Mouse (Mus musculus) heart, embryonic 12.5 days (tissue): ENCODE measurements around the gene Dock8. TPM values are rescaled to one million over a fixed set of nuclear protein-coding genes. Genes with fewer than 3 reads are reported as not detected.

ENCODE experiments used
- ATAC-seq: fragments of 200-750 bp; cut with Nextera tagmentation; 2 replicates; pipeline ENCODE4 v1.8.0; 2017; ENCODE audit warnings: moderate TSS enrichment, moderate library complexity; ENCODE audit not compliant: insufficient number of reproducible peaks, low FRiP score
- H3K27ac ChIP-seq: fragments of 300-500 bp; sonication (generic); 2 replicates; pipeline ENCODE4 v1.5.1; 2016; ENCODE audit warnings: mild to moderate bottlenecking, moderate library complexity; ENCODE audit not compliant: poor library complexity, severe bottlenecking
- H3K27me3 ChIP-seq: fragments of 300-500 bp; sonication (generic); replicated peaks from 2 replicates; pipeline ENCODE4 v1.6.1; 2016; ENCODE audit warnings: mild to moderate bottlenecking, moderate library complexity
- H3K36me3 ChIP-seq: fragments of 300-500 bp; sonication (generic); 2 replicates; pipeline ENCODE4 v1.6.1; 2016; ENCODE audit warnings: mild to moderate bottlenecking, moderate library complexity
- H3K4me1 ChIP-seq: fragments of 300-500 bp; sonication (generic); replicated peaks from 2 replicates; pipeline ENCODE4 v1.6.1; 2016; ENCODE audit warnings: mild to moderate bottlenecking
- H3K4me2 ChIP-seq: fragments of 300-500 bp; sonication (generic); 2 replicates; pipeline ENCODE4 v1.6.1; 2016; ENCODE audit warnings: mild to moderate bottlenecking, moderate library complexity
- H3K4me3 ChIP-seq: fragments of 300-500 bp; sonication (generic); 2 replicates; pipeline ENCODE4 v1.5.1; 2016; ENCODE audit warnings: mild to moderate bottlenecking
- H3K9ac ChIP-seq: fragments of 300-500 bp; sonication (generic); 2 replicates; pipeline ENCODE4 v1.6.1; 2016; ENCODE audit warnings: mild to moderate bottlenecking, moderate library complexity
- H3K9me3 ChIP-seq: fragments of 300-500 bp; sonication (generic); replicated peaks from 2 replicates; pipeline ENCODE4 v1.6.1; 2016; ENCODE audit warnings: mild to moderate bottlenecking, moderate library complexity
- WGBS: fragments of 180-500 bp; shearing (Covaris S2); methylation state at CpG from one replicate; pipeline ENCODE4 v1.1.7; 2016; 5-methylcytosine and 5-hydroxymethylcytosine counted together
- polyA plus RNA-seq: library from polyadenylated mRNA; unstranded; fragments of >200 nt; fragmentation: Nextera tagmentation; extraction: Ambion mirVana; gene quantifications from 2 replicates; pipeline ENCODE4 v1.2.1, GENCODE M21; 2016

Gene Dock8
- polyA plus RNA-seq, 1 experiment from 2014 or later = 3.2 TPM

DNA sequence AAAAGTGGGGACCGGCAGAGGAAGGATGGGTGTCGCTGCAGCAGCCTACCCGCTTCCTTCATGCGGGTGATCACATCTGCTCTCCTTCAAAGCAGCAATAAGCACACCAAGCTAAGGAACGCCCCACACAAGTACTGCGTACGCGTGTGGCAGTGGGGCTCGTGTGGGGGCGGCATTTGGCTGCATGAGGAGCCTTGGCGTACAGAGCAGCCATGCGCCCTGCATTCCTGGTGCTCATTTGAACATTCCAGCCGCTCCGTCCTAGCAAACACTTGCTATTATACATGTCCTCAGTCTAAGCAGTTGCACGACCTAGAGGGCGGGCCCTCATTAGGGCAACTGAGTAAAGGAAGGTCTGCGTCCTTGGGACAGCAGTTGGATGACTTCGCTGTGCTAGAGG, 188.3 kb downstream of the Dock8 start:
- Histone ChIP-seq H3K27me3 (no peaks in the 10 kb centered on the region), H3K27ac (no peak overlapping the region), H3K4me3 (no peak overlapping the region), H3K36me3 (no peaks in the 10 kb centered on the region), H3K4me2 (peak overlapping the region; percentile 4; the same call in 1 of the 2 replicates), H3K9ac (no peak overlapping the region), H3K9me3 (no peaks in the 10 kb centered on the region), H3K4me1 (peaks cover 27% of the 10 kb centered on the region)
- ATAC-seq = peak; percentile 22; the same call in 1 of the 2 replicates
- WGBS = 69% methylated on average over 18 of the region's 18 CpGs

DNA sequence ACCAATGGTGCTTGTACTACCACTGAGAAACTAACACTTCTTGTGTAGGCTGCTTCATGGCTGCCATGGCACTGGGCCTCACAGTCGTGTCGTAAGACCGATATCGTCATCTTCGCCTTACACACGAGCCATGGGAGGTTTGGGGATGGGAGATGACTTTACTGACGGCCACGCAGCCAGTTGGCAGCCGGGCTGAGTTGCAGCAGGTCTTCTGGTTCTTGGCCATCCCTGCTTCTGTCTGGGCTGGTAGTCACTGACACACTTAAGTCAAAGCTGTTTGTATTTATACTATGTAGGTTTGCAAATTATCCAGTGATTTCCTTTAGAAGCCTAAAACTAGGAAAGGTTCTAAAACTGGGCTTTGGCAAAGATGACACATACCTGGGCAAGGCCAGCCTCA, 194.4 kb downstream of the Dock8 start:
- Histone ChIP-seq H3K9me3 (no peaks in the 10 kb centered on the region), H3K4me1 (peaks cover 7% of the 10 kb centered on the region; the same call in 1 of the 2 replicates), H3K4me3 (no peak overlapping the region), H3K27me3 (no peaks in the 10 kb centered on the region), H3K9ac (no peak overlapping the region), H3K4me2 (no peak overlapping the region), H3K36me3 (no peaks in the 10 kb centered on the region), H3K27ac (no peak overlapping the region)
- ATAC-seq = no peak
- WGBS = 84% methylated on average over 9 of the region's 9 CpGs

GRCm38 (mm10) chr19:25200081-25200860, 200.9 kb downstream of the Dock8 start:
- Histone ChIP-seq H3K9ac (no peak overlapping the region), H3K4me2 (no peak overlapping the region)
- no peak for ATAC-seq

DNA sequence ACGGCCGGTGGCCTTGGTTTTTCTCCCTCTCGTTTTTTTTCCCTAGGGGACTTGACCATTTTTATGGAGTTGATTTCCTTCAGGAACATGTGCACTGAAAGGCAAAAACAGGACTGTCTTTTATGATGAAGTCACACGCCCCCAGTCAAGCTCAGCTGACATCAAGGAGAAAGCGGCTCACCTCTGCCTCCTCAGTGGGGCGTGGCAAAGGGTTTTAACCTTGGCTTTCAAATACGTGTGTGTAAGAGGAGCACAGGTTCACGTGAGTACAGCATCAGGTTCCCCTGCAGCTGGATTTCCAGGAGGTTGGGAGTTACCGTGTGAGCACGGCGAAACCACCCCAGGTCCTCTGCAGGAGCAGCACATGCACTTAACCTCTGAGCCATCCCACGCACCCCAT, 203.7 kb downstream of the Dock8 start:
- no peaks in the 10 kb centered on the region for H3K36me3 ChIP-seq

More at GRCm38 (mm10) chr19:25200081-25200860, 200.9 kb downstream of the Dock8 start:
- no peak overlapping the region for H3K4me3 ChIP-seq
- no peaks in the 10 kb centered on the region for H3K9me3 ChIP-seq
- WGBS = 44% methylated on average over 13 of the region's 13 CpGs
- no peaks in the 10 kb centered on the region for H3K27me3 ChIP-seq
- peaks cover 22% of the 10 kb centered on the region for H3K4me1 ChIP-seq
- peak overlapping the region; percentile 18; the same call in 1 of the 2 replicates for H3K27ac ChIP-seq
- H3K36me3 ChIP-seq = no peaks in the 10 kb centered on the region

DNA sequence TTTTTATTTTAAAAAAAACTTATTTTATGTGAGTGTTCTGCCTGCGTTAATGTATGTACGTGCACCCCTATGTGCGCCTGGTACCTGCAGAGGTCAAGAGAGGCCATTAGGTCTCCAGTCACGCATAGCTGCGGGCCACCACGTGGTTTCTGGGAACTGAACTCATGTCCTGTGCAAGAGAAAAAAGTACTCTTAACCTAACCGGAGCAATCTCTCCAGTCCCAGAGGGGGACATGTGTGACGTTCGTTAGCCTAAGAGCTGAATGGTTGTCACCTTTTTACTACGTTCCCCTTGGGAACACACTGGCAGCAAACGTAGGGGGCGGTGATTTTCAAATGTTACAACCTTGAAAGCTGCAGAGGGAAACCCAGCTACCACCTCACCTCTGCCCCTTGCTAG, 207.6 kb downstream of the Dock8 start:
- no peaks in the 10 kb centered on the region for H3K9me3 ChIP-seq
- no peaks in the 10 kb centered on the region for H3K36me3 ChIP-seq
- no peak overlapping the region for H3K4me3 ChIP-seq
- H3K27ac ChIP-seq = no peak overlapping the region
- peaks cover 24% of the 10 kb centered on the region for H3K4me1 ChIP-seq
- H3K9ac ChIP-seq = no peak overlapping the region
- H3K4me2 ChIP-seq = no peak overlapping the region
- H3K27me3 ChIP-seq = peaks cover 13% of the 10 kb centered on the region
- ATAC-seq = no peak
- 72% methylated on average over 12 of the region's 12 CpGs for WGBS

More for the DNA sequence above, 203.7 kb downstream of the Dock8 start:
- peaks cover 27% of the 10 kb centered on the region for H3K4me1 ChIP-seq
- 0 out of 2 replicates have a peak, but pooled peaks cover 4% of the 10 kb centered on the region for H3K27me3 ChIP-seq
- H3K27ac ChIP-seq = no peak overlapping the region
- H3K9ac ChIP-seq = no peak overlapping the region
- H3K9me3 ChIP-seq = no peaks in the 10 kb centered on the region
- ATAC-seq = no peak
- WGBS = 82% methylated on average over 12 of the region's 12 CpGs
- no peak overlapping the region for H3K4me2 ChIP-seq
- no peak overlapping the region for H3K4me3 ChIP-seq

- ATAC-seq = no peak
- peak overlapping the region; percentile 37; the same call in 1 of the 2 replicates for H3K9ac ChIP-seq
- H3K9me3 ChIP-seq = no peaks in the 10 kb centered on the region
- peak overlapping the region; percentile 50 for H3K4me2 ChIP-seq
- H3K27ac ChIP-seq = no peak overlapping the region
- peaks cover 13% of the 10 kb centered on the region for H3K27me3 ChIP-seq
- 23% methylated on average over 23 of the region's 23 CpGs for WGBS
- 0 out of 2 replicates have a peak overlapping the region, but pooled peaks have one; percentile 9 for H3K4me3 ChIP-seq
- no peaks in the 10 kb centered on the region for H3K36me3 ChIP-seq
- peaks cover 24% of the 10 kb centered on the region for H3K4me1 ChIP-seq
Measured at GRCm38 (mm10) chr19:25207731-25208361, 208.5 kb downstream of the Dock8 start.

DNA sequence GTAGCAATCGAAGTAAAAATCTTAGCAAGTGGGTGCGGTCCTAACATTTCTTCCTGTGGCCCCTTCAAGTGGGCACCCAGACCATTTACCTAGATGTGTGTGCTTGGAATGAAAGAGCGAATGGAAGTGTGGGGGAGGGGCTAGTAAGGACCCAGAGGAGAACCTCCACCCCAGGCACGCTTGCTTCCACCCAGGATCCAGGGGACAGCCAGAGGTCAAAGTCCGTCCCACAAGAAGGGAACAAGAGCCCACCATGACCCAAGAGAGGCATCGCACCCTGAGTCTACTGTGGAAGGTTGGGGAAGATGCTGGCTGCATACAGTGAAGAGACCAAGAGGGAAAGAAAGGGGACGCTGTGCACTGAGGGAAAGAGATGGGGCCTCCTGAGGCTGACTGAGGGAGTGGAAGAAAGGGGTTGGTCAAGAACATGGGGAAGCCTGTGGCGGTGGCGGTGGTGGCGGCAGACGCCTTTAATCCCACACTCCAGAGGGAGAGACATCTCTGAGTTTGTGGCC, 209.3 kb downstream of the Dock8 start:
- Histone ChIP-seq H3K27me3 (peaks cover 13% of the 10 kb centered on the region), H3K4me3 (no peak overlapping the region), H3K36me3 (no peaks in the 10 kb centered on the region), H3K9me3 (no peaks in the 10 kb centered on the region), H3K9ac (no peak overlapping the region), H3K4me1 (peaks cover 24% of the 10 kb centered on the region), H3K27ac (no peak overlapping the region), H3K4me2 (no peak overlapping the region)
- WGBS = 70% methylated on average over 11 of the region's 11 CpGs
- no peak for ATAC-seq

GRCm38 (mm10) chr19:25220611-25221010, 221.3 kb downstream of the Dock8 start:
- WGBS = 57% methylated on average over 2 of the region's 2 CpGs
- no peak for ATAC-seq

GRCm38 (mm10) chr19:25221964-25222640, 222.8 kb downstream of the Dock8 start:
- no peak overlapping the region for H3K4me2 ChIP-seq
- no peak overlapping the region for H3K4me3 ChIP-seq
- no peaks in the 10 kb centered on the region for H3K36me3 ChIP-seq
- no peak overlapping the region for H3K27ac ChIP-seq
- H3K27me3 ChIP-seq = 0 out of 2 replicates have a peak, but pooled peaks cover 2% of the 10 kb centered on the region
- ATAC-seq = no peak
- H3K9me3 ChIP-seq = no peaks in the 10 kb centered on the region
- H3K9ac ChIP-seq = no peak overlapping the region
- peaks cover 6% of the 10 kb centered on the region for H3K4me1 ChIP-seq
- WGBS = 59% methylated on average over 9 of the region's 9 CpGs

More at GRCm38 (mm10) chr19:25220611-25221010, 221.3 kb downstream of the Dock8 start:
- no peak overlapping the region for H3K4me2 ChIP-seq
- H3K9me3 ChIP-seq = no peaks in the 10 kb centered on the region
- no peak overlapping the region for H3K4me3 ChIP-seq
- 0 out of 2 replicates have a peak, but pooled peaks cover 2% of the 10 kb centered on the region for H3K27me3 ChIP-seq
- no peak overlapping the region for H3K9ac ChIP-seq
- peaks cover 6% of the 10 kb centered on the region for H3K4me1 ChIP-seq
- no peaks in the 10 kb centered on the region for H3K36me3 ChIP-seq
- H3K27ac ChIP-seq = no peak overlapping the region

DNA sequence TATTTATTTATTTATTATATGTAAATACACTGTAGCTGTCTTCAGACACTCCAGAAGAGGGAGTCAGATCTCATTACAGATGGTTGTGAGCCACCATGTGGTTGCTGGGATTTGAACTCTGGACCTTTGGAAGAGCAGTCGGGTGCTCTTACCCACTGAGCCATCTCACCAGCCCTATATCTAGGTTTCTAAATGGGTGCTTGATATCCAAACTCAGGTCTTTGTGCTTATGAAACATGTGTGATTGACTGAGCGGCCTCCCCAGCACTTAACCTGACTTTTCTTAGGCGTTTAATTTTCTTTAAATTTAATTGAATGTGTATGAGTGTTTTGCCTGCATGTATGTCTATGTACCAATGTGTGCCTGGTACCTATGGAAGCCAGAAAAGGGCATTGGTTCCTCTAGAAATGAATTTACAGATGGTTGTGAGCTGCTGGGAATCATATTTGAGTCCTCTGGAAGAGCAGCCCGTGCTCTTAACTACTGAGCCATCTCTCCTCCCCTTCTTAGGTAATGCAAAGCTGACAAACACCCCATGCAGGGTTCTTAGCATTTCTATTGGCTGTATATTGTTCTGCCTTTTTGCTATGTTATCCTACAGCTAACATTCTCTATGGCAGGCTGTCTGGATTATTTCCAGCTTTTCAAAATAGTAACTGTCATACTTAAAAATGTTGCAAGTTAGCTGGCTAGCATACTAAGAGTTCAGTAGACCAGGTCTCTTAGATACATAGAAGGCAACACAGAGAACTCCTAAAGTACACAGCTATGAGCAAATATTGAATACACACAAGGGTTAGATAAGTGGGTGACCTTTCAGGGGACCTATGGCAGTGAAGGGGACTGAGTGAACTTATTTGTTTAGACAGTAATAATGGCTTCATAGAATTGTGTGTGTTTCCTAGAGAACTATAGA, 231.0 kb downstream of the Dock8 start:
- 0 out of 2 replicates have a peak overlapping the region, but pooled peaks have one; percentile 26 for H3K27ac ChIP-seq
- no peak overlapping the region for H3K9ac ChIP-seq
- H3K4me3 ChIP-seq = no peak overlapping the region
- no peaks in the 10 kb centered on the region for H3K9me3 ChIP-seq
- peaks cover 6% of the 10 kb centered on the region; the same call in 1 of the 2 replicates for H3K4me1 ChIP-seq
- H3K36me3 ChIP-seq = no peaks in the 10 kb centered on the region
- WGBS = 73% methylated on average over 4 of the region's 4 CpGs
- H3K27me3 ChIP-seq = peaks cover 9% of the 10 kb centered on the region
- no peak overlapping the region for H3K4me2 ChIP-seq
- ATAC-seq = no peak
